Mouse (Mus musculus) limb, embryonic 10.5 days (tissue): ENCODE results near the gene Nacad. TPM values are rescaled to one million over a fixed set of nuclear protein-coding genes. Genes with fewer than 3 reads are reported as not detected.

Experiments used
- DNase-seq: peaks from one replicate; pipeline ENCODE4 v3.0.0-alpha.2; 2017; ENCODE audit warnings: low spot score
- H3K27ac ChIP-seq: fragments of 300-500 bp; sonication (generic); 2 replicates; pipeline ENCODE4 v1.5.1; 2016; ENCODE audit warnings: mild to moderate bottlenecking
- H3K27me3 ChIP-seq: fragments of 300-500 bp; sonication (generic); 2 replicates; pipeline ENCODE4 v1.6.1; 2016; ENCODE audit warnings: low read depth, mild to moderate bottlenecking; ENCODE audit not compliant: poor library complexity, severe bottlenecking
- H3K36me3 ChIP-seq: fragments of 300-500 bp; sonication (generic); 2 replicates; pipeline ENCODE4 v1.6.1; 2016; ENCODE audit warnings: mild to moderate bottlenecking, moderate library complexity
- H3K4me1 ChIP-seq: fragments of 300-500 bp; sonication (generic); 2 replicates; pipeline ENCODE4 v1.6.1; 2016
- H3K4me3 ChIP-seq: fragments of 300-500 bp; sonication (generic); 2 replicates; pipeline ENCODE4 v1.5.1; 2016; ENCODE audit warnings: mild to moderate bottlenecking, moderate library complexity
- H3K9me3 ChIP-seq: fragments of 300-500 bp; sonication (generic); replicated peaks from 2 replicates; pipeline ENCODE4 v1.6.1; 2016; ENCODE audit warnings: mild to moderate bottlenecking
- WGBS: fragments of 180-500 bp; shearing (Covaris S2); methylation state at CpG from one replicate; pipeline ENCODE4 v1.1.7; 2016; 5-methylcytosine and 5-hydroxymethylcytosine counted together
- polyA plus RNA-seq: library from polyadenylated mRNA; unstranded; fragments of >200 nt; fragmentation: Nextera tagmentation; extraction: Ambion mirVana; gene quantifications from 2 replicates; pipeline ENCODE4 v1.2.1, GENCODE M21; 2016

Nacad gene
- polyA plus RNA-seq, 1 experiment from 2014 or later: 0.59 TPM

- Histone ChIP-seq H3K36me3 (peaks cover 95% of the 10 kb centered on the region), H3K4me3 (no peak overlapping the region), H3K27me3 (no peaks in the 10 kb centered on the region), H3K27ac (no peak overlapping the region), H3K9me3 (no peaks in the 10 kb centered on the region), H3K4me1 (no peaks in the 10 kb centered on the region)
- no peak for DNase-seq
- WGBS: 94% methylated on average over 7 of the region's 7 CpGs
These were observed 18.5 kb downstream of the Nacad start for GRCm38 (mm10) chr11:6587249-6587940.

- no peak for DNase-seq
- Histone ChIP-seq H3K4me1 (no peaks in the 10 kb centered on the region), H3K4me3 (no peak overlapping the region), H3K27me3 (no peaks in the 10 kb centered on the region), H3K9me3 (no peaks in the 10 kb centered on the region), H3K36me3 (peaks cover 93% of the 10 kb centered on the region), H3K27ac (no peak overlapping the region)
- 95% methylated on average over 3 of the region's 3 CpGs for WGBS
These were observed 19.2 kb downstream of the Nacad start for GRCm38 (mm10) chr11:6586660-6587059.

GRCm38 (mm10) chr11:6585748-6586147 lies 20.1 kb downstream of the Nacad start:
- WGBS: 94% methylated on average over 8 of the region's 8 CpGs
- H3K9me3 ChIP-seq: no peaks in the 10 kb centered on the region
- H3K27me3 ChIP-seq: no peaks in the 10 kb centered on the region
- H3K36me3 ChIP-seq: peaks cover 89% of the 10 kb centered on the region
- no peak for DNase-seq
- H3K4me1 ChIP-seq: no peaks in the 10 kb centered on the region
- no peak overlapping the region for H3K4me3 ChIP-seq
- H3K27ac ChIP-seq: no peak overlapping the region

- H3K4me1 ChIP-seq: no peaks in the 10 kb centered on the region
- H3K9me3 ChIP-seq: no peaks in the 10 kb centered on the region
- 94% methylated on average over 2 of the region's 2 CpGs for WGBS
- peaks cover 86% of the 10 kb centered on the region for H3K36me3 ChIP-seq
- H3K4me3 ChIP-seq: no peak overlapping the region
- DNase-seq: no peak
- no peaks in the 10 kb centered on the region for H3K27me3 ChIP-seq
- no peak overlapping the region for H3K27ac ChIP-seq
These were observed 24.3 kb downstream of the Nacad start for GRCm38 (mm10) chr11:6581560-6581959.

GRCm38 (mm10) chr11:6580065-6580750 lies 25.6 kb downstream of the Nacad start:
- H3K9me3 ChIP-seq: no peaks in the 10 kb centered on the region
- no peaks in the 10 kb centered on the region for H3K4me1 ChIP-seq
- H3K36me3 ChIP-seq: peaks cover 86% of the 10 kb centered on the region
- no peak for DNase-seq
- no peak overlapping the region for H3K27ac ChIP-seq
- no peak overlapping the region for H3K4me3 ChIP-seq
- WGBS: 96% methylated on average over 4 of the region's 4 CpGs
- H3K27me3 ChIP-seq: no peaks in the 10 kb centered on the region

GRCm38 (mm10) chr11:6579361-6579760 lies 26.5 kb downstream of the Nacad start:
- Histone ChIP-seq H3K9me3 (no peaks in the 10 kb centered on the region), H3K27me3 (no peaks in the 10 kb centered on the region), H3K36me3 (peaks cover 82% of the 10 kb centered on the region), H3K27ac (no peak overlapping the region), H3K4me3 (no peak overlapping the region), H3K4me1 (no peaks in the 10 kb centered on the region)
- WGBS: 94% methylated on average over 7 of the region's 7 CpGs
- no peak for DNase-seq

GRCm38 (mm10) chr11:6576151-6576550 lies 29.7 kb downstream of the Nacad start:
- DNase-seq: no peak
- Histone ChIP-seq H3K27ac (no peak overlapping the region), H3K9me3 (no peaks in the 10 kb centered on the region), H3K4me3 (no peak overlapping the region), H3K27me3 (no peaks in the 10 kb centered on the region), H3K4me1 (no peaks in the 10 kb centered on the region), H3K36me3 (peaks cover 85% of the 10 kb centered on the region)
- 92% methylated on average over 3 of the region's 3 CpGs for WGBS

GRCm38 (mm10) chr11:6569410-6569777 lies 36.5 kb downstream of the Nacad start:
- no peak for DNase-seq
- peaks cover 83% of the 10 kb centered on the region for H3K36me3 ChIP-seq

GRCm38 (mm10) chr11:6568584-6569409 lies 37.1 kb downstream of the Nacad start:
- WGBS: 79% methylated on average over 11 of the region's 11 CpGs
- no peak for DNase-seq
- H3K36me3 ChIP-seq: peaks cover 87% of the 10 kb centered on the region

More at GRCm38 (mm10) chr11:6569410-6569777, 36.5 kb downstream of the Nacad start:
- no peaks in the 10 kb centered on the region for H3K27me3 ChIP-seq
- no peaks in the 10 kb centered on the region for H3K4me1 ChIP-seq
- no peak overlapping the region for H3K4me3 ChIP-seq
- 60% methylated on average over 3 of the region's 3 CpGs for WGBS
- H3K27ac ChIP-seq: no peak overlapping the region
- H3K9me3 ChIP-seq: no peaks in the 10 kb centered on the region

GRCm38 (mm10) chr11:6567951-6568350 lies 37.9 kb downstream of the Nacad start:
- no peak for DNase-seq

More at GRCm38 (mm10) chr11:6568584-6569409, 37.1 kb downstream of the Nacad start:
- no peaks in the 10 kb centered on the region for H3K4me1 ChIP-seq
- no peak overlapping the region for H3K4me3 ChIP-seq
- H3K27me3 ChIP-seq: no peaks in the 10 kb centered on the region
- H3K9me3 ChIP-seq: no peaks in the 10 kb centered on the region
- H3K27ac ChIP-seq: no peak overlapping the region

GRCm38 (mm10) chr11:6566496-6566895 lies 39.4 kb downstream of the Nacad start:
- H3K36me3 ChIP-seq: peaks cover 86% of the 10 kb centered on the region

More at GRCm38 (mm10) chr11:6567951-6568350, 37.9 kb downstream of the Nacad start:
- H3K4me1 ChIP-seq: no peaks in the 10 kb centered on the region
- no peaks in the 10 kb centered on the region for H3K27me3 ChIP-seq
- WGBS: 91% methylated on average over 8 of the region's 8 CpGs
- no peak overlapping the region for H3K4me3 ChIP-seq
- peaks cover 87% of the 10 kb centered on the region for H3K36me3 ChIP-seq
- H3K27ac ChIP-seq: no peak overlapping the region
- no peaks in the 10 kb centered on the region for H3K9me3 ChIP-seq

GRCm38 (mm10) chr11:6563201-6563600 lies 42.7 kb downstream of the Nacad start:
- H3K27ac ChIP-seq: no peak overlapping the region
- H3K36me3 ChIP-seq: peaks cover 70% of the 10 kb centered on the region
- H3K9me3 ChIP-seq: no peaks in the 10 kb centered on the region
- no peaks in the 10 kb centered on the region for H3K4me1 ChIP-seq
- no peak for DNase-seq
- WGBS: 95% methylated on average over 4 of the region's 4 CpGs
- no peaks in the 10 kb centered on the region for H3K27me3 ChIP-seq
- no peak overlapping the region for H3K4me3 ChIP-seq

More at GRCm38 (mm10) chr11:6566496-6566895, 39.4 kb downstream of the Nacad start:
- no peaks in the 10 kb centered on the region for H3K9me3 ChIP-seq
- 77% methylated on average over 4 of the region's 4 CpGs for WGBS
- H3K4me1 ChIP-seq: no peaks in the 10 kb centered on the region
- no peaks in the 10 kb centered on the region for H3K27me3 ChIP-seq
- no peak overlapping the region for H3K27ac ChIP-seq
- no peak for DNase-seq
- no peak overlapping the region for H3K4me3 ChIP-seq

GRCm38 (mm10) chr11:6562359-6562758 lies 43.5 kb downstream of the Nacad start:
- H3K4me3 ChIP-seq: no peak overlapping the region
- no peaks in the 10 kb centered on the region for H3K27me3 ChIP-seq
- no peak for DNase-seq
- H3K9me3 ChIP-seq: no peaks in the 10 kb centered on the region
- WGBS: 89% methylated on average over 6 of the region's 6 CpGs
- no peak overlapping the region for H3K27ac ChIP-seq
- no peaks in the 10 kb centered on the region for H3K4me1 ChIP-seq
- peaks cover 74% of the 10 kb centered on the region for H3K36me3 ChIP-seq
